Mouse (Mus musculus): Measurements from ENCODE around the gene Rab9. TPM values are rescaled to one million over a fixed set of nuclear protein-coding genes. Genes with fewer than 3 reads are reported as not detected.

Rab9 gene
- polyA plus RNA-seq, 1 experiment from 2014 or later, result 44.0 TPM

DNA sequence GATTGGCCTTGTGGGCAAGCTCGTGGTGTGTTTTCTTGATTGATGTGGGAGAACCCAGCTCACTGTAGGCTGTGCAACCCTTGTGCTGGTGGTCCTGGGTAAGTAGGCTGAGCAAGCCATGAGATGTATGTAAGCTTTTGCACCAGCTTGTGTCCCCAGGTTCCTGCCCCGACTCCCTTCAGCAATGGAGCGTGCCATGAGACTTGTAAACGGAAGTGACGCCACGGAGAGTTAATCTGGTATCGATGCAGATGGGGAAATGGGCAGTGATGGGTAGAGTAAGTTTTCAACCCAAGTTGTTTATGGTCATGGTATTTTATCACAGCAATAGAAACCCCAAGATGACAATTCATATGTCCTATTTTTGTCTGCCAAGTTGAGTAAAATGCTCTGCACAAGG lies 11.3 kb downstream of the Rab9 start:
- H3K4me2 ChIP-seq (ENCODE audit: low read depth, low read length), result no peak overlapping the region
- no peaks in the 10 kb centered on the region for H3K9me3 ChIP-seq (ENCODE audit: low read length)
- WGBS (ENCODE audit: insufficient replicate concordance), result 87% methylated on average over 7 of the region's 7 CpGs
- DNase-seq (no peak), ATAC-seq (no peak)
- TF ChIP-seq CTCF (IDR thresholded peaks at IDR 0.05; ENCODE audit: low read depth) (no peak), EP300 (IDR thresholded peaks at IDR 0.05; ENCODE audit: low read depth) (no peak)
- H3K27ac ChIP-seq (ENCODE audit: low read depth), result no peak overlapping the region
- no peaks in the 10 kb centered on the region for H3K27me3 ChIP-seq (ENCODE audit: insufficient read depth, low read length)
- H3K36me3 ChIP-seq (replicated peaks; ENCODE audit: insufficient read depth, low read length), result no peaks in the 10 kb centered on the region
- H3K4me1 ChIP-seq (ENCODE audit: insufficient read depth), result no peaks in the 10 kb centered on the region
- no peak overlapping the region for H3K4me3 ChIP-seq (ENCODE audit: low read depth, low read length)
- no peak overlapping the region for H3K9ac ChIP-seq (replicated peaks)

DNA sequence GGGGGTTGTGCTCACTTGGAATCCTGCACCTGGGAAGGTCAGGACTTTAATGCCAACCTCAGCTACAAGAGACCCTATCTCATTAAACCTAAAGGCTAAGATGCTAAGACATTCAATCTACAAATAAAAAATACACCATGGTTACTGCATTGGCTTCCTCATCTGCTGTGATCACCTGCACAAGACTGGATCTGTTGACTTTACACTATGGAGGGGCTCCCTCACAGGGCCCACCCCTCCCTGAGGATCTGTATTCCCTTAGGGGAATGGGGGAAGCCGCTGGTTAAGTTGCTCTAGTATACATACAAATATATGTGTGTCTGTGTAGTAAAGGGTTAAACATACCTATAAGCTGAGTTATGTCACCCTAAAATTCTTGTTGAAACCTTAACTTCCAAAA lies 24.1 kb downstream of the Rab9 start:
- no peak for DNase-seq

GRCm38 (mm10) chrX:166454331-166454730 lies 25.3 kb downstream of the Rab9 start:
- WGBS (ENCODE audit: insufficient replicate concordance), result 84% methylated on average over 3 of the region's 3 CpGs

More for the DNA sequence above, 24.1 kb downstream of the Rab9 start:
- no peak overlapping the region for H3K4me2 ChIP-seq (ENCODE audit: low read depth, low read length)
- no peak for ATAC-seq
- H3K4me3 ChIP-seq (ENCODE audit: low read depth, low read length), result no peak overlapping the region
- no peaks in the 10 kb centered on the region for H3K9me3 ChIP-seq (ENCODE audit: low read length)
- H3K27ac ChIP-seq (ENCODE audit: low read depth), result no peak overlapping the region
- no peaks in the 10 kb centered on the region; the same call in 1 of the 2 replicates for H3K27me3 ChIP-seq (ENCODE audit: insufficient read depth, low read length)
- no peak overlapping the region for H3K9ac ChIP-seq (replicated peaks)
- TF ChIP-seq CTCF (IDR thresholded peaks at IDR 0.05; ENCODE audit: low read depth) (no peak), EP300 (IDR thresholded peaks at IDR 0.05; ENCODE audit: low read depth) (no peak)
- 0 out of 2 replicates have a peak, but pooled peaks cover 2% of the 10 kb centered on the region for H3K36me3 ChIP-seq (replicated peaks; ENCODE audit: insufficient read depth, low read length)
- 76% methylated on average over 1 of the region's 1 CpGs for WGBS (ENCODE audit: insufficient replicate concordance)
- no peaks in the 10 kb centered on the region for H3K4me1 ChIP-seq (ENCODE audit: insufficient read depth)

GRCm38 (mm10) chrX:166453532-166453931 lies 26.1 kb downstream of the Rab9 start:
- Histone ChIP-seq H3K4me3 (ENCODE audit: low read depth, low read length) (no peak overlapping the region), H3K4me1 (ENCODE audit: insufficient read depth) (no peaks in the 10 kb centered on the region), H3K27me3 (ENCODE audit: insufficient read depth, low read length) (no peaks in the 10 kb centered on the region; the same call in 1 of the 2 replicates), H3K9ac (replicated peaks) (no peak overlapping the region), H3K4me2 (ENCODE audit: low read depth, low read length) (no peak overlapping the region), H3K9me3 (ENCODE audit: low read length) (no peaks in the 10 kb centered on the region), H3K36me3 (replicated peaks; ENCODE audit: insufficient read depth, low read length) (0 out of 2 replicates have a peak, but pooled peaks cover 2% of the 10 kb centered on the region), H3K27ac (ENCODE audit: low read depth) (no peak overlapping the region)
- TF ChIP-seq CTCF (IDR thresholded peaks at IDR 0.05; ENCODE audit: low read depth) (no peak), EP300 (IDR thresholded peaks at IDR 0.05; ENCODE audit: low read depth) (no peak)
- 57% methylated on average over 6 of the region's 6 CpGs for WGBS (ENCODE audit: insufficient replicate concordance)
- DNase-seq, result no peak
- no peak for ATAC-seq

More at GRCm38 (mm10) chrX:166454331-166454730, 25.3 kb downstream of the Rab9 start:
- H3K27ac ChIP-seq (ENCODE audit: low read depth), result no peak overlapping the region
- 0 out of 2 replicates have a peak, but pooled peaks cover 2% of the 10 kb centered on the region for H3K36me3 ChIP-seq (replicated peaks; ENCODE audit: insufficient read depth, low read length)
- H3K27me3 ChIP-seq (ENCODE audit: insufficient read depth, low read length), result no peaks in the 10 kb centered on the region; the same call in 1 of the 2 replicates
- no peak overlapping the region for H3K4me2 ChIP-seq (ENCODE audit: low read depth, low read length)
- H3K9ac ChIP-seq (replicated peaks), result no peak overlapping the region
- H3K4me1 ChIP-seq (ENCODE audit: insufficient read depth), result no peaks in the 10 kb centered on the region
- no peak for DNase-seq
- H3K4me3 ChIP-seq (ENCODE audit: low read depth, low read length), result no peak overlapping the region
- no peaks in the 10 kb centered on the region for H3K9me3 ChIP-seq (ENCODE audit: low read length)
- TF ChIP-seq CTCF (IDR thresholded peaks at IDR 0.05; ENCODE audit: low read depth) (peak; percentile 23; the same call in 1 of the 2 replicates), EP300 (IDR thresholded peaks at IDR 0.05; ENCODE audit: low read depth) (no peak)
- no peak for ATAC-seq

DNA sequence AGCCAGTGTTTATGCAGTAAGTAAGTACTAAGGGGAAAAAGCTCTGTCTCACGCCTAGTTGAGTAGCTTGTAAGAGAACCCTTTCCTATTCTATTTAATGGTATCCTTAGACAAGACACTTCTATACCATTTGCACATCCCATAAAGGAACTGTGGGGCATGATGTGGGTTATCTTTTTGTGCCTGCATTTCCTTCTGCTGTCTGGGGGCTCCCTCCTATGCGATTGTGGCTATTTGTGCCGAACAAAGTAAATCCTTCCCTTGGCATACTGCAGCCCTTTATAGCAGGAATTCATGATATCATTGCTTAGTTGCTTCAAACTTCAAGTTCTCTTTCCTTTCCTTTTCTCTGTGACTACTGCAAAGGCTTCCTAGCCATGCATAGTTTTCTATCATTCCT lies 35.1 kb downstream of the Rab9 start:
- no peak overlapping the region for H3K27ac ChIP-seq (ENCODE audit: low read depth)
- no peak overlapping the region for H3K4me2 ChIP-seq (ENCODE audit: low read depth, low read length)
- H3K9me3 ChIP-seq (ENCODE audit: low read length), result no peaks in the 10 kb centered on the region
- H3K36me3 ChIP-seq (replicated peaks; ENCODE audit: insufficient read depth, low read length), result no peaks in the 10 kb centered on the region
- no peak overlapping the region for H3K4me3 ChIP-seq (ENCODE audit: low read depth, low read length)
- TF ChIP-seq EP300 (IDR thresholded peaks at IDR 0.05; ENCODE audit: low read depth) (no peak), CTCF (IDR thresholded peaks at IDR 0.05; ENCODE audit: low read depth) (no peak)
- H3K4me1 ChIP-seq (ENCODE audit: insufficient read depth), result 0 out of 2 replicates have a peak, but pooled peaks cover 2% of the 10 kb centered on the region
- no peak overlapping the region for H3K9ac ChIP-seq (replicated peaks)
- DNase-seq, result no peak
- 59% methylated on average over 3 of the region's 3 CpGs for WGBS (ENCODE audit: insufficient replicate concordance)
- no peak for ATAC-seq
- H3K27me3 ChIP-seq (ENCODE audit: insufficient read depth, low read length), result no peaks in the 10 kb centered on the region

DNA sequence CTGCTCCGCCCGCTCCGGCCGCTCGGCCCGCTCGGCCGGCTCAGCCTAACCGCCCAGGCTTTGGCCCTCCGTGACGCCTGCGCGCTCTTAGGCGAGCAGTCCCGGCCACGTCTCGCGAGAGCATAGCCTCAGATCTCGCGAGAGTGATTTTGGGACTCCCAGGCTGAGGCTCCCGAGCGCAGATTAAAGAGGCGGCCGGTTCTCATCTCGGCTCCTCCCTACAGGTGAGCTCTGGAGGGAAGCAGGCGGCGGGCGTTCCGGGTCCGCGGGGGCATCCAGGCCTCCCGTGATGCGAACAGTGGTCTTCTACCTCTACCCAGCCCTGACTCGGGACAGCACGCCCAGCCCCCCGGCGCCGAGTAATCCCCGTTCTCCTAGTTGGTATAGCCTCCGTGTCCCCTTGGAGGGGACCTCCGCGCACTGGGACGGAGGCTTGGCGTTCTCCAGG lies 39.0 kb downstream of the Rab9 start, which contains the start of gene Ofd1:
Gene Ofd1, minus strand, starts transcription at position 89 of the 448 bp plus-strand sequence.
- WGBS (ENCODE audit: insufficient replicate concordance), result 11% methylated on average over 38 of the region's 44 CpGs
- H3K9ac ChIP-seq (replicated peaks), result peak within 1 kb of the TSS; percentile 82
- TF ChIP-seq CTCF (IDR thresholded peaks at IDR 0.05; ENCODE audit: low read depth) (no peak), EP300 (IDR thresholded peaks at IDR 0.05; ENCODE audit: low read depth) (no peak)
- H3K4me1 ChIP-seq (ENCODE audit: insufficient read depth), result 0 out of 2 replicates have a peak, but pooled peaks cover 4% of the 10 kb centered on the region
- H3K4me2 ChIP-seq (ENCODE audit: low read depth, low read length), result peak within 1 kb of the TSS; percentile 85
- DNase-seq, result peak; percentile 88
- H3K4me3 ChIP-seq (ENCODE audit: low read depth, low read length), result peak within 1 kb of the TSS; percentile 69
- peak within 1 kb of the TSS; percentile 81 for H3K27ac ChIP-seq (ENCODE audit: low read depth)
- no peaks in the 10 kb centered on the region; the same call in 1 of the 2 replicates for H3K36me3 ChIP-seq (replicated peaks; ENCODE audit: insufficient read depth, low read length)
- ATAC-seq, result peak; percentile 100
- H3K27me3 ChIP-seq (ENCODE audit: insufficient read depth, low read length), result no peaks in the 10 kb centered on the region
- no peaks in the 10 kb centered on the region for H3K9me3 ChIP-seq (ENCODE audit: low read length)

All from liver, postnatal 0 days (tissue).